Mouse (Mus musculus) right cerebral cortex, adult 2 months (tissue): ENCODE data around the gene Zfp385c.
A peak's percentile ranks its signal among the peaks of the same experiment; 100 is the strongest.

ENCODE experiments used
- DNase-seq, 2 experiments: peaks; one replicate each; pipeline ENCODE4 v3.0.0; 2021 to 2022; ENCODE audit warnings: low spot score in 2 of 2

Gene Zfp385c

DNA sequence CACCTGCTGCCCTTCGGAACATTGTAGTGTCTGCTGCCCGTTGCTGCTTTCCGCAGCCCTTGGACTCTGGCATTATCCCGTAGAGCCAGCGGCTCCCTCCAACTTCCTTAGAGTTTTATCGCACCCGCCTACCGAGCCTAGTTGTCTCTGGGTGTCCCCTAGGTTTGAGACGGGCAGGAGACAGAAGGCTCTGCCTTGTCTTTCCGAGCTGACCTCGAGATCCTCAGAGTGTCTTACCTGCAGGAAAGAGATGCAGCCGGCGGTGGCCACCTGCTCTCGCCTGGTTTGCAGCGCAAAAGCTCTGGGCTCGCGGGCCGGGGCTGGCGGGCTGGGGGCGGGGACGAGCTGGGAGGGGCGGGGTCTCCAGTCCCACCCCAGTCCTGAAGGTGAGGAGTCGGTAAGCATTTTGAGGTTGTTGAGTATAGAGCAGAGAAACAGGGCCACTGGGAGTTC, at the start of gene Zfp385c:
Zfp385c (minus strand) TSS at position 292 of the 453 bp plus-strand sequence.
- DNase-seq = no peak

DNA sequence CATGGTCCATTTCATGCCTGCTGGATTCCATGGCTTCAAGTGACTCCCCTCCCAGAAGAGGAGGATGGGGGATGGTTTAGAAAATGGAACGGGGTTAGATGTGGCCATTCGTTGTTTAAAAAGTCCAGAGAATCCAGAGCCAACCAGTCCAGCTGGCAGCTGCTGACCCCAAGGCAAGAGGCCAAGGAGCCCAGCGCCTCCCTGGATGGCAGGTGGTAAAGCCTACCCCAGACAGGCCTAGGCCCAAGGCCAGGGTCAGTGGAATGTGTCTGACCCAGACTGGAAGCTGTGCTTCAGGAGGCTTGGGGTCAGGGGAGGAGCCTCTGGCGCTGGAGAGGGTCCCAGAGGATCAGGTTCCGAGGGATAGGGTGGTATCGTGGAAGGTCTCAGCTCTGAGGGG, 49.1 kb upstream of the Zfp385c start:
- DNase-seq = no peak

- no peak for DNase-seq
These were observed 46.5 kb upstream of the Zfp385c start for GRCm38 (mm10) chr11:100738749-100739148.

DNA sequence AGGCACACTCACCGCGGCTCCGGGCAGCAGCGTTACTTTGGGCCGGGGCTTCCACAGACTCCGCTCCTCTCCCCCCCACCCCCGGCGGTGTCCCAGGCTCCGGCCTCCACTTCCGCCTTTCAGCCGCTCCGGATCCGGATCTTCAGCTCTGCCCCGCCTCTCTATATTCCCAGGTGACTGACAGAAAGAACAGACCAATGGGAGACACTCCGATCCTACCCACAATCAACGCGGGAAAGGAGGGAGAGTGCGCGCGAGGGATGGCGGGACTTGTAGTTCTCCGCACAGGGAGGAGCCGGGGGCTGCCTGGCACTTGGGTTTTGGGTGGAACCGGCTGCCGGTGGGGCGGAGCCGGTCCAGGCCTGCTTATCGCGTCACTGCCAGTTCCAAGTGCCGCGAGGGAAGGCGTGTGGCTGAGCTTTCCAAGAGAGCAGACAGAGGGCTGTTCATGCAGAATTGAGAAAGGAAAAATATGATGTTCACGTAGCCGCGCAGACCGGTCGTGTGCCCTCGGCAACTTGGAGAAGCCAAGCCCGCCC, 45.9 kb upstream of the Zfp385c start, which contains the start of gene Rab5c:
Rab5c (minus strand) TSS at position 150 of the 539 bp plus-strand sequence.
- DNase-seq = peak; percentile 99

DNA sequence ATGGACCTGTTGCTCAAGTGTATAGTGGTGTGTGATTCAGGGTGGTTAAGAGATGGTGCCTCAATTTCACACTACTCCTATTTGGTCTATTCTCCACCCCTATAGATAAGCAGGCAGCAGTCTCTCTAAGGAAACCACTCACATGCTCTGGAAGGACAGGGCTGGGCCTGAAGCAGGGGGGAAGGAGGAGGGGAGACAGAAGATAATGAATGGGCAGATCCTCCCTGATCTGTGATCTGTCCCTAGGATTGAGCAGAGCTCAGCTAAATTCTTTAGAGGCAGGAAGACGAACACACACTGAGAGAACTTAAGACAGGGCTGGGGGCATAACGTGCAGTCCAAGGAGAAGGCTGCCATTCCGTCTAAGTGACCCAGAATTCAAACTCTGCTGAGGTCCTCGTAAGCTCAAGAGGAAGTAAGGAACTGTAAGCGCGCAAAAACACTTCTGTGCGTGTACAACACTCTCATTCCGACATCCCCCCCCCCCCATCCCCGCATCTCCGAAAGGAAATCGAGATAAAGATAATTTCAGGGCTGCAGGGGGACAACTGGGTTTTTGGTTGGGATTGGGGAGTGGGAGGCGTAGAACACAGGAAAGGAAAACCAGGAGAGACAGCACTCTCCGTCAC, 45.0 kb upstream of the Zfp385c start:
- no peak for DNase-seq

- no peak for DNase-seq
These were observed 44.5 kb upstream of the Zfp385c start for GRCm38 (mm10) chr11:100736746-100737080.

- DNase-seq = no peak
These were observed 43.9 kb upstream of the Zfp385c start for GRCm38 (mm10) chr11:100735954-100736745.

GRCm38 (mm10) chr11:100735134-100735865, 43.0 kb upstream of the Zfp385c start:
- DNase-seq = no peak

- DNase-seq = no peak
These were observed 38.4 kb upstream of the Zfp385c start for GRCm38 (mm10) chr11:100730477-100731205.

GRCm38 (mm10) chr11:100729976-100730375, 37.7 kb upstream of the Zfp385c start:
- no peak for DNase-seq

- DNase-seq = no peak
These were observed 36.3 kb upstream of the Zfp385c start for GRCm38 (mm10) chr11:100728601-100729000.

DNA sequence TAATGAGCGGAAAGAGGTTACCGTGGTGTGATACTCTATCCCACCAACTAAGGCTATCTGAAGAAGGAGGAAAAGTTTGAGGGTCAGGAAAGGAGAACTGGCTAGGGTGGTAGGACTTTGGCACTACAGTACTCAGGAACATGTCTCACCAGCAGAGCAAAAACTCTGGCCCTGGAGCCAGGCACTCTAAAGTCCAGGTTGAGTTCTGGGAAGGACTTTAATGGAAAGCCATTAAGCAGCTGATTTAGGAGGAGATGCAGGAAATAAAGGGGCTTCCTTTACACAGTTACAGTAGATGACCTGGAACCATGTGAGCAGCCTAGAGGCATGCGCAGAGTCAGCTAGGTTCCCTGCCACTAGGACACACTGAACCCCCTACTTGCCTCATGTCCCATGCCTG, 34.9 kb upstream of the Zfp385c start:
- DNase-seq = no peak

DNA sequence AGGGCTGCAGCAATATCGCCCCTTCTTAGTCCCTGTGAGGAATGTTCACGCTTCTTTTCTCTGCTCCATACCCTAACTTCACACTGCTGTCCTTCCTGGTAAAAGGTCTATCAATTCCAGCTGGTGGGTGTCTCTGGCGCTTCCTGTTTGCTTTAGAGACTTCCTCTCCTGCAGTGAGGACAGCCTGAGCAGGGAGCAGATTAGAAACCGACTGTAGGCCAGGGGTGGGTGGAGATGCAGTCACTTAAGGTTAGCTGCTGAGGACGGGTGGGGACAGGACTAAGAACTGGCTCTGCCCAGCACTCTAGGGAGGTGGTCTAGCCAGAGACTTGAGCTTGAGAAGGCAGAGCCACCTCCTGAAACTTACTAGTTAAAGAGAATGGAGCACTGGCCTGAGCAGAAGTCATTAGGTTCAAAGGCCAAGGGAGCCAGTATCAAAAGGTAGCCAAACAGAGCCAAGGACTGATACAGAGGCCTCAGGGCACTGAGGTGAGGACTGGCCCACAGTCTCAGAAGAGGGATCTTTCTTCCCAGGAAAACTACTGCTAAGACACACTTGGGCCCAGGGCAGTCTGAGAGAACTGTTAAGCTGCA, 32.8 kb upstream of the Zfp385c start:
- no peak for DNase-seq

DNA sequence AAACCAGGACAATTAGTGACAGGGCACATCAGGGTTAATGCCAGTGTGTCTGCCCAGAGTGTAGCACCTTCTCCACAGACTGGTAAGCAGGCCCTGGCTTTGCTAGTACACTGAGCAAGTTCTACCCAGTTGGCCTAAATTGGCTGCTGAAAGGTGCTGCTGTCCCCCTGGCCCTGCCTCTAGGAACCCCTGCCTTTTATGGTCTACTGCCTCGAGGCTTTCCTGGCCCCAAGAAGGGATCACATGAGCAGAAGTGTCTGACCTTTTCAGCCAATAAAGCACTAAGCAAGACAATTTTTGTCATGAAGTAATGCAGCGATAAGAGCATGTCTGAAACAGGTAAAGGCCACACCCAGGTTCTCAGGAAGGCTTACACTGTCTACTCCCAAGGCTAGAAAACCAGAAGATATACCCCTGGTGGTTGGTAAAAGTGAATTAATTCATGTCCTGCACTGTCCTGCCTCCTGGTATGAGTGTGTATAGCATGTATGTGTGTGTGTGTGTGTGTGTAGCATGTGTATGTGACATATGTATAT, 30.3 kb upstream of the Zfp385c start:
- no peak for DNase-seq

DNA sequence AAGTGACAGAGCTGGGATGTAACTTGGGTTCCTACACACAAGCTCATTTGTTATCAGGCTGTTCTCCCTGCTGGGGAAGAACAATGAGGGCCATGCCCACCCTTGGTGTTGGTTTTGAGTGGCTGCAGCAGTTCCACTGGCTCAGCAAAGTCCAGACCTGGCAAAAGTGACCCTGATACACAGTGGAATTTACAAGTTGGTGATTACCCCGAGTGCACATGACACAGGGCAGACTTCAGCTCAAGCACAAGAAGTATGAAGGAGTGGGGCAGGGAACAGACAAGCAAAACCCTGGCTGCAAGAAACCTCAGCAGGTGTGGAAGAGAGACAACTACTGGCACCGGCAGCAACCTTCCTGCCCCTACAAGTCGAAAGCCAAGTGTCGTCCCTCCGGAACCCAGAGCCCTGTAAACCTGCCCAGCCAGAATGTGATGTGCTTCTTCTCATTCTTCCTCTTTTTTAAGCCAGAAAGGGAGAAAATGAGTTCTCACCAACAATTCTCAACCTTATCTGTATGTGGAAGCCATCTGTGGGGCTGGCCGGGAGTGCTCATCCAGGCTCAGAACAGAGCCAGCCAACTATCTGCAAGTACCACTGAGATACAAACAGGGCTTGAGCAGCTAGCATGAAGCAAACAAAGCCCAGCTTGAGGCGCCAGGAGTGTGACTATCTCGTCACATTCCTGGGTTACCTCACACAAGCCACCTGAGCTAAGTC, 29.7 kb upstream of the Zfp385c start:
- DNase-seq = no peak

GRCm38 (mm10) chr11:100721254-100721653, 29.0 kb upstream of the Zfp385c start:
- no peak for DNase-seq

- DNase-seq = peak; percentile 47 to 50
These were observed 28.1 kb upstream of the Zfp385c start for GRCm38 (mm10) chr11:100720345-100720744.

DNA sequence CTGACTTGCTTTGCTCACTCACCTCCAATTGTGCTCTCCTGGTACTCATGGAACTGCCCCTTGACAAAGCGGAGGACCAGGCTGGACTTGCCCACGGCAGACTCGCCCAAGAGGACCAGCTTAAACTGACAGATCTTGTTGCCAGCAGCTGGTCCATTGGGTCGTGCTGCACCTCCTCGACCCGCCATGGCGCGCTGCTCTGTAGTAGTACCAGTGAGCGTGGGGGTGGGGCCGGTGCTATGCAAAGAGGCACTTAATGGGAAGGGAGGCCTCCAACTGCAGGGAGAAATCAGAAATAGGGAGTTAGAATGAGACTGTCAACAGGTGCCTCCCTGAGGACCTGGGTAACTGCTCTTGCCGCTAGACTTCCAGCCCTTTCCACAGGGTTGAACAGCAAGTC, 27.6 kb upstream of the Zfp385c start:
- DNase-seq = no peak

DNA sequence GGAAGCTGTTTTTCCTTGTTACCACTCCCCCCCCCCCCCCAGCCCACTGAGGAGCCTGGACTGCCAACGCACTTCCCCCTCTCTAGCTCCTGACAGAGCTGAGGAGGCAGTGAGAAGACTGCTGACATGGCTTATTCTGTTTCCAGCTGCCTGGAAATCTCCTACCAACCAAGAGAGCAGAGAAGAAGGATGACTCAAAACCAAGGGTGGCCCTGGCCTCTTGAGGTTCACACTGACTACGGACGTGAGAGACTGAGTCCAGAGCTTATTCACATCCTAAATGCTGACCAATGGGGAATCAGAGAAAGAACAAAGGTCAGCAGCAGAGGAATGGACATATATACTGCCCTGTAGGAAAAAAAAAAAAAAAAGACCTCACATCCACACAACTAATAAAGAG, 27.1 kb upstream of the Zfp385c start:
- peak in 1 of 2 experiments; percentile 47 for DNase-seq

DNA sequence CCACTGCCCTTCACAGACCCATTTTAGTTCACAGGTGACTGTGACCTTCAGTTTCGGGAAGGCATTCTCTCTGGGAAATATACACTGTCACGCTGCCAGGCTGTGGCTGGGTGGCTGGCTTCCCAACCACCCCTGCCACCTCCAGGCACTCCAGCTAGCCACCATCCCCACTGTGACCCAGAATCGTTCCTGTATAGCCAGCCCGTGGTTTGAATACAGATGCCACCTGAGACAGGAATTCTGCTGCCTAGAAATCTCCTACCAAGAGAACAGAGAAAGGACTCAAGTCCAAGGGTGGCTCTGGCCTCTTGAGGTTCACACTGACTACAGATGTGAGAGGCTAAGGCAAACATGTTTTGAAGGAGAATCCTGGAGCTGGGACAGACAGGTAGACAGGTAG, 26.6 kb upstream of the Zfp385c start:
- DNase-seq = no peak
